Mouse (Mus musculus) R1 (cell line): ENCODE measurements at regions not wholly inside any gene's neighbourhood (a gene's known extent, or its start where the extent isn't known, plus 50 kb on each side); places are given as distances from the start of the nearest gene placed in this dataset.
A peak's percentile ranks its signal among the peaks of the same experiment; 100 is the strongest.
"Not testable (repeated sequence)": the region's sequence is repeated elsewhere in the genome, so short reads cannot be mapped to it uniquely, and the experiment has no call there.

Experiments
- DNase-seq: peaks from one replicate; pipeline ENCODE4 v3.0.0-alpha.2; 2018; ENCODE audit warnings: low read depth, low spot score

- DNase-seq = no peak
Observed at GRCm38 (mm10) chr10:6262029-6262428, 339.8 kb upstream of the Rgs17 start.

- no peak for DNase-seq
Observed at GRCm38 (mm10) chr10:6265662-6266061, 343.5 kb upstream of the Rgs17 start.

DNA sequence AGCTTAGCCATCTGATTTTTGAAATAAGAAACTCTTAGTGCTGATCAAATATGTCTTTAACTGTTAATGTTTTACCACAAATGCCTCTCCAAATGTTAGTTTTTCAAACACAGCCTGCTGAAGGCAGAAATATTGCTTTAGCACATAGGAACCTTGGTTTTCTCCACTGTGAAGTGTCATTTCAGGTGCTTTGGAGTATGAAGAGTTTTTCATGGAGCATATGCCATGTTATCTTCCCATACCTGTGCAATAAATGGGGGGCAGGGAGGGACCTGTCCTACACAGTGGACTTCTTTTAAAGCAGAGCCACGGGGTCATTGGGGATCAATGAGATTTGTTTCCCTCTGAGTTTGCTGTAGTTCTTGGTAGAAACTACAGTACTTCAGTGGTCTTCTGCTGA lies 369.2 kb upstream of the Rgs17 start:
- DNase-seq = no peak

DNA sequence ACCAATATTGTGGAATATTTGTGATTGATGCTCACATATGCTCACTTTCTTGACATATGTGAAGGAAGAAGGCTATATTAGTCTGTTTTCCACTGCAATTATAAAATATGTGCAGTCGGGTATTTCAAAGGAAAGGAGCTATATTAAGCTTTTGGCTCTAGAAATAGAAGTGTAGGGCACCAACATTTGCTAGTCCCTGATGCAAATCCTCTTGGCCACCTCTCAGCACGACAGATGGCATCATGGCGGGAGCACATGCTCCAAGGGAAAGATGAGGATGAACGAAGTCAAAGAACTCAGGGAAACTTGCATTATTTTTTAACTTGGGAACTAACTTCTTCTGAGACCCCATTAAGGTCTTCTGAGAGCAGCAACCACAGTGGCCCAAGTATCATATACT lies 374.4 kb upstream of the Rgs17 start:
- DNase-seq = no peak

DNA sequence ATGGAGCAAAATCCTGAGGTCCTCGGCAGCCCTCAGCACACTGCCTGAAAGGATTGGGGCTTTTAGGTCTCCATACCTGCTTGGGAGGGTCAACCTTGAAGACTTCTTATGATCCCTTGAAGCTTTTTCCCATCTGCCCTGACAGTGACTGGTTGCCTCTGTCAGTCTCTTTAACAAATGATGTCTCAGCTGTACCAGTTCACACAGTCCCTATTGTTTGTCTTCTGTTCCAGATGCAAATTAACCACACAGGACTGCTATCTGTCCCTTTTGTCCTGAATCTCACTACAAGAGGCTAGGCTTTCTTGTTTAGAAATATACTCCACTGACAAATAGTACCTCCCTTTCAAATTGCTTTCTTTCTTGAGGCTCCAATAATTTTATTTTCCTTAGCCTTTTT lies 375.6 kb upstream of the Rgs17 start:
- peak; percentile 6 for DNase-seq

DNA sequence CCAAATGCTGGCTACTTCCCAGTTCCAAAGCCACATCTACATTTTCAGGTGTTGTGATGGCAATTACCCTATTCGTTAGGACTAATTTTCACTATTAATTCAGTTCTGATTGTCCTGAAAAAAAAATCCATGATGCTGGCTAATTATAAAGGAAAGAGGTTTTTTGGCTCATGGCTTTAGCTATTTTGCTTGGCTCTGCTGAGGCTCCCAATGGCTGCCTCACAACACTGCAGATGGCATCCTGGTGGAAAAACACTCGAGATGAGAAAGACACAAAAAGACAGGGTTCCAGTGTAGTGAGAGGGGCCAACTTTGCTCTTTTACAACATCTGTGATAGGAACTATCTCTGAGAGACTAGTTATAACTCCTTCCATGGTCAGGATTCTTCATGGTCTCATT lies 376.5 kb upstream of the Rgs17 start:
- DNase-seq = no peak

GRCm38 (mm10) chr10:6301514-6301913 lies 379.3 kb upstream of the Rgs17 start:
- DNase-seq = no peak

DNA sequence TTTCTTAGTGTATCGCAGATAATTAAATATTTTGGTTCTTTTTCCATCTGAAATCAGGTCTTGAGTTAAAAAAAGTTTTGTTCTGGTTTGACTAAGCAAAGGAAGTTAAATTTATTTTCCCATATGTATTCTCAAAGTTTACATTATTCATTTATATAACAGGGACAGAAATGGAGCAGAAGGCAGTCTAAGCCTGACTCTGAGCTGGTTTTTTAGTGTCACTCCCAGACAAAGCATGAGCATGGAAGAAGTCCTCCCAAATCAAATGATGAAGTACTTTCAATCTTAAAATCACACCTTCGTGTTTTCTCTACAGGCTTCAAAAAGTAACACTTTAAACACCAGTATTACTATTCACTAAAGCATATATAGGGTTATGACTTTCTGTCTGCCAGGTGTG lies 387.2 kb upstream of the Rgs17 start:
- DNase-seq = no peak

DNA sequence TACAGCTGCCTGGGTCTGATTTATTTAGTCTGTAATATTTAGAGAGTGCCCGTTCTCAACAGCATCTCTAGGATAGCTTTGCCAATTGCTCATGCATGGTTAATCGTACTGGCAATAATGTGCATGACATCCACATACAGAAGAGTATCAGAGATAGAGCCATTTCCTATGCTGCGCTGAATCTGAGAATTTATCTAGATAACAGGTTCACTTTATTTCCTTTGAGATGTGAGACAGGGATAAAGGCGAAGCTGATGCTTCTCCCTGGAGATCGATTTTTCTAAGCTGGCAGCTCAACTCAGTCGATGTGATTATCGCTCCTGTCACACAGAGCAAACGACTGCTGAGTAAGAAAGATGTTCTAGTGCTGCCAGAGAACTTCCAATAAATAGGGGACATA lies 416.7 kb upstream of the Oprm1 start:
- DNase-seq = no peak

- peak; percentile 52 for DNase-seq
Observed at GRCm38 (mm10) chr10:6349216-6349615, 409.1 kb upstream of the Oprm1 start.

GRCm38 (mm10) chr10:6366182-6366581 lies 392.1 kb upstream of the Oprm1 start:
- DNase-seq = no peak

DNA sequence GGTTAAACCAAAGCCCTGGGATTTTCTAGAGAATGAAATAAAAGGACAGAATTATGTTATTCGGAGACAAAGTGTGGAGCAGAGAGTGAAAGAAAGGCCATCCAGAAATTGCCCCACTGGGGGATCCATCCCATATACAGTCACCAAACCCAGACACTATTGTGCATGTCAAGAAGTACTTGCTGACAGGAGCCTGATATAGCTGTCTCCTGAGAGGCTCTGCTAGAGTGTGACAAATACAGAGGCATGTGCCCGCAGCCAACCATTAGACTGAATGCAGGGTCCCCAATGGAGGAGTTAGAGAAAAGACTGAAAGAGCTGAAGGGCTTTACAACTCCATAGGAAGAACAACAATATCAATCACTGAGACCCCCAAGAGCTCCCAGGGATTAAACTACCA lies 386.6 kb upstream of the Oprm1 start:
- no peak for DNase-seq

DNA sequence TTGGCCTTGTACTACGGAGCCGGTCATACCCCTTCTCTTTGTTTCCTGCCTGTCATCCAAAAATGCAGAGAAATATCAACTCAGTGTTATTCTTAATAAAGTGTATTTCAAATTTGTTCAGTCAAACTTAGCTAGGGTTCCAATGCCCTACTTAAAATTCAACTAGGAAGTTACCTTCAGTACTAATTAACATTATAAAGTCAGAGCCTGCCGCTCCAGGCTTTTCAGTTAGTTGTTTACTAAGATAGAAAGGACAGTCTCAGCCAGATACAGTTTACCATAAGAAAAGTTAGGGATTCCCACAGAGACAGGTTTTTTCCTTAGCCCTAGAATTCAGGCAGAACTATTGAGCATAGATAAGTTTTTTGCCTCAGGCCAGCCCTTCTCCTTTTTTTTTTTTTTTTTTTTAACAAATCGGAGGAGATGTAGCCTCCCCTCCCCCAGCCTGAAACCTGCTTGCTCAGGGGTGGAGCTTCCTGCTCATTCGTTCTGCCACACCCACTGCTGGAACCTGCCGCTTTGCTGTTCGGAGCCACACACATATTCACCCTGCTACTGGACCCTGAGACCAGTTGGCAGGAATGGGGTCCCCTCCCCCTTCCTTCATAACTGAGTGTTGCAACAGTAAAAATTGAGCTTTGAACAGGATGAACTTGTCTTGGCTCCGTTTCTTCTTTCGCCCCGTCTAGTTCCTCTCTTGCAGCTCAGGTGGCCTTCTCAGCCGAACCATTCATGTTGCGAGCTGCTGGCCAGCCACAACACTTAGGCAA lies 340.8 kb upstream of the Oprm1 start:
- peak; percentile 49 for DNase-seq

GRCm38 (mm10) chr10:6418234-6418633 lies 340.1 kb upstream of the Oprm1 start:
- not testable (repeated sequence) for DNase-seq

DNA sequence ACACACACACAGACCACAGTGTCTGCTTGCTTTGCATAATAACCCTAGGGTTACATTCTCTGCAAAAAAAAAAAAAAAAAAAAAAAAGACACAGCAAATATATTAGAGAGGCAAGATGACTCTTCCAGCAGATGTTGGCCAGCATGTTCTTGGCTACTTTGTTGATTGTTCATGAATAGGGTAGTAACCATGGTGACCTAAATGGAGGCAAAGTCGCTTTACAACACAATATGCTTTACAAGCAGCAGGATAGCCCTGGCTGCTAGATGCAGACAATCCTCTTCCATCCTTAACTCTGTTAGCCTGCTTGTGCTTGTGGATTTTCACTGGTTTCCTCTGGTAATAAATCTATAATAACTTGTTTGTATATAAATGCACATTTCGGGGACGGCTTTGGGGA lies 292.5 kb upstream of the Oprm1 start:
- DNase-seq = peak; percentile 70

GRCm38 (mm10) chr10:6480350-6480749 lies 278.0 kb upstream of the Oprm1 start:
- no peak for DNase-seq

- DNase-seq = no peak
Observed at GRCm38 (mm10) chr10:6488605-6489004, 269.7 kb upstream of the Oprm1 start.

- no peak for DNase-seq
Observed at GRCm38 (mm10) chr10:6492694-6493093, 265.6 kb upstream of the Oprm1 start.

GRCm38 (mm10) chr10:6495081-6495480 lies 263.2 kb upstream of the Oprm1 start:
- DNase-seq = no peak

DNA sequence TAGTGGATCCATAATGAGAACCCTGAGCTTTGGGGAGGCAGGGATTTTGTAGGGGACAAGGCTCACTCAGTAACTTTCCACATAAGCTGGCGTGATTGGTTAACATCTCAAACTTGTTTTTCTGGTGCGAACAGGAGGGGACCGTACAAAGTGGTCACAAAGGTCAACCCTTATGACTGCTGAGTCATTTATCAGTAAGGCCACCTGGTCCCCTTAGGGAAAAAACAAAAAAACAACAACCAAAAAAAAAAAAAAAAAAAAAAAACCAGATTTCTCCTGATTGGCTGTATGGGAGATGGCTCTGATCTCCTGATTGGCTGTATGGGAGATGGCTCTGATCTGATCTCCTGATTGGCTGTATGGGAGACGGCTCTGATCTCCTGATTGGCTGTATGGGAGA lies 244.0 kb upstream of the Oprm1 start:
- DNase-seq = peak; percentile 9

DNA sequence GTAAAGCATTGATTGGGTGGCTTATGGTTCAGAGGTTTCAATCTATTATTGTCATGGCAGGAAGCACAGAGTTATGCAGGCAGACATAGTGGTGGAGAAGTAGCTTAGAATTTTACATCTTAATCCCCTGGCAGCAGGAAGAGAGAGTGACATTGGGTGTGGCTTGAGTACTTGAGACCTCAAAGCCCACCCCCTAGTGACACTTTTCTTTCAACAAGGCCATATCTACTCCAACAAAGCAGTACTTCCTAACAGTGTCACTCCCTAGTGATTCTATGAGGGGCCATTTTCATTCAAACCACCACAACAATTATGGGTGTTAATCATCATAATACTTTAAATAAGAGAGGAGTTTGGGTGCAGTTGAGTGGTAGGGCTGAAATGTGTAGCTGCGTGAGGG lies 195.8 kb upstream of the Oprm1 start:
- DNase-seq = peak; percentile 64

GRCm38 (mm10) chr10:6578616-6579015 lies 179.7 kb upstream of the Oprm1 start:
- DNase-seq = no peak

DNA sequence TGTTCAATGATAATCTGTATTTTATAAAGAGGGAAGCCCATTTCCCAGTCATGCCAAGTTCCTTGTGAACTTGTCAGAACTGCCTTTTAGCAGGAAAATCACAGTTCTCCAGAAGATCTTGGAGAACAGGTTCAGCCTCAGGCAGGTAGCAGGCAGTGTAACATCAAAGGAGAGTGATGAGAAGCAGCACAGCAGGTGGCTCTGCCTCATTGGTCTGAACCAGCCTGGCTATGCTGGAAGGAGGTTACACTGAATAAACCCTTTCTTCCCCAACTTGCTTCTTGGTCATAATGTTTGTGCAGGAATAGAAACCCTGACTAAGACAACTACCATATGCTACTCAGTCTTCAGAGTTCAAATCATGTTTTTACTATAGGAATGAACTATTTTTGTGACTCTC lies 172.5 kb upstream of the Oprm1 start:
- DNase-seq = peak; percentile 62

- DNase-seq = no peak
Observed at GRCm38 (mm10) chr10:6590211-6590610, 168.1 kb upstream of the Oprm1 start.
